Mouse (Mus musculus) brain, embryonic 14.5 days (tissue): ENCODE results near the gene Arpp21.

Source experiments
- CTCF ChIP-seq: fragments of 200-500 bp; IDR thresholded peaks from 2 replicates; pipeline ENCODE4 v1.5.1; 2012; ENCODE audit warnings: inconsistent platforms, mild to moderate bottlenecking, moderate library complexity, borderline replicate concordance; ENCODE audit not compliant: insufficient read depth, insufficient read length; ENCODE audit errors: extremely low read depth
- POLR2A ChIP-seq: fragments of 200-500 bp; IDR thresholded peaks from 2 replicates; pipeline ENCODE4 v1.6.1; 2012; ENCODE audit warnings: mild to moderate bottlenecking, inconsistent platforms, borderline replicate concordance; ENCODE audit not compliant: poor library complexity, insufficient read depth, insufficient read length, severe bottlenecking; ENCODE audit errors: extremely low read depth

DNA sequence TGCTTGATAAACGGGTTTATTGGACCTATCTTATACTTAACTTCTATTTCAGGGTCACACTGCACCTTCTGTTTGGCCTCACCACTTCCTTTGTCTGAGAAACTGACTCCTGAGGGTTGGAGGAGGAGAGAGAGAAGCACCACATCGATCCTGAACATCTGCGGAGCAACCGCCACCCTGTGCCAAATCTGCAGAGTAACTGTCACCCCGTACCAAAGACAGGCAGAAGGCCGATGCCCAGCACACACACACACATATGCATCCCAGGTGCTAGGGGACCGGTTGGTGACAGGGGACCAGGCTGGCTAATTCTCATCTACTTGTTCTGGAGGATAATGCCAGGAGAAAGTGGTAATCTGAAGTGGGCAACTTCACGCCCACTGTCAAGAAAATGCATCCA lies 16.4 kb downstream of the Arpp21 start:
- TF ChIP-seq POLR2A (no peak), CTCF (no peak)
